Mouse (Mus musculus) fat pad, adult 2 months (tissue): ENCODE measurements at regions not wholly inside any gene's neighbourhood (a gene's known extent, or its start where the extent isn't known, plus 50 kb on each side); places are given as distances from the start of the nearest gene placed in this dataset.

ENCODE experiments used
- DNase-seq: peaks from one replicate; pipeline ENCODE4 v3.0.0-alpha.2; 2011; ENCODE audit warnings: low read depth, low spot score; ENCODE audit errors: extremely low read depth

DNA sequence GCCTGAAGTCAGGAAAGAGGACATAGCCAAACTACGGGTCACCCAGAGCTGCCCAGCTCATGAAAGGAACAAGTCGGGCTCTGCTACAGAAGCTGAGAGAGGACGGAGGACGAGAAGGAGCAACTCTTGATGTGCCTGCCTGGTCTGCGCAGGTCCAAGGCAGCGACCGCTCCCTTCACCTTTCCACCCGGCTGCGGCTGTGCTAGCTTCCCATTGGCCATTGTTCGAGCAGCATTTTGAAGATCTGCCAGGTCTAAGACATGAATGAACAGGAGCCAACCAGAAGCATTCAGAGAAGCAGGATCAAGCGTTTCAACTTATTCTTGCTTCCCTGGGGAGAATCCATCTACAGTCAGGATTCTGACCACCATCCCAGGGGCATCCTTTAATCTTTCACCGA, 113.3 kb upstream of the Wnt4 start:
- no peak for DNase-seq

DNA sequence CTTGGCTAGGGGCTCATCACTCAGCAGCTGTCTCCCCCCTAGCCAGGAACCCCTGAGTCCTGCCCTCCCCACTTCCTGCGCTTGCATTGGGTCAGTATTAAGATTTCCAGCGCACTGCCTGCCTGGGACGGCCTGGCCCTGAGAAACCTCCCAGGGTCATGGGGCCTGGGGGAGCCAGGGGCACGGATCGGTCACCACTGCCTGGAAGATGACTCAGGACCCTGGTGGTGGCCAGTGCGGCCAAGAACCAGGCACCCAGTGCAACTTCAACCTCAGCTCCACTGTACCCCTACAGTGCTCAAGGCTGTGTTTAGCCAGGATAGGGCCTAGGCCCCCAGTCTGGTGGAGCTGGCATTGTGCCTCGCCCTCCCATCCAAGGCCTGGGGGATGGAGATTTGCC, 111.9 kb upstream of the Zbtb40 start:
- no peak for DNase-seq

DNA sequence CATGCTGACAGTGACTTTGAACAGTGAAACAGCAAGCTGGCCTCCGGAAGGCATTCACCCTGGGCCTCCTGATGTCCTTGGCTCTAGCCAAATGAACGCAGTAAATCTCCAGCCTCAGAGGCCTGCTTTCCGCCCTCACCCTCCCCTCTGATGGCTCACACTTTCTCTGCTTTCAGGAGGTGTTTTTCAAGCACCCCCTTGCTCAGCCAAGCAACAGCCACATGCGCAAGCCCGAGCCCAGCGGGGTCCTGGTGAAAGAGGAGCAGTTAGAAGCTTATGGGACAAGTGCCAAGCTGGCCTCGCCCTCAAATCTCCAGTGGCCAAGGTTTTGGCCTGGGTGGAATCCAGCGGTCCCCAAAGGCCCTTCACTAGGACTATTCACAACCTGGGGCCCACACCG, 109.6 kb upstream of the Zbtb40 start:
- DNase-seq: no peak

- DNase-seq: no peak
Observed at GRCm38 (mm10) chr4:137156441-137157105, 108.0 kb upstream of the Zbtb40 start.

DNA sequence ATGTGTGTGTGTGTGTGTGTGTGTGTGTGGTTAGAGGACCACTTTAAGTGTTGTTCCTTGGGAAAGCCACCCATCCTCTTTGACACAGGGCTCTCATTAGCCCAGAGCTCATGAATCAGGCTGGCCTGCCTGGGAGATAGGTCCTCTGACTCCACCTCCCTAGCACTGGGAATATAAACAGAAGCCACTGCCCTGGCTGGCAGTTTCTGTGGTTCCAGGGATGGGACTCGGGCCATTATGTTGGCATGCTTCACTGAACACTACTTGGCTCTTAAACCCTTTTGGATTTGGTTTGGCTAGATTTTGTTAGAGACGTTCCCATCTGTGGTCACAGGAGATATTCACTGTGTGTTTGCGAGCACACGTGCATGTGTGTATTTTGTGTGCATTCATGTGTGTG, 100.2 kb upstream of the Zbtb40 start:
- no peak for DNase-seq

GRCm38 (mm10) chr4:137147795-137148194, 99.2 kb upstream of the Zbtb40 start:
- no peak for DNase-seq

- DNase-seq: no peak
Observed at GRCm38 (mm10) chr4:137146326-137146725, 97.7 kb upstream of the Zbtb40 start.

GRCm38 (mm10) chr4:137142316-137142715, 93.7 kb upstream of the Zbtb40 start:
- no peak for DNase-seq

DNA sequence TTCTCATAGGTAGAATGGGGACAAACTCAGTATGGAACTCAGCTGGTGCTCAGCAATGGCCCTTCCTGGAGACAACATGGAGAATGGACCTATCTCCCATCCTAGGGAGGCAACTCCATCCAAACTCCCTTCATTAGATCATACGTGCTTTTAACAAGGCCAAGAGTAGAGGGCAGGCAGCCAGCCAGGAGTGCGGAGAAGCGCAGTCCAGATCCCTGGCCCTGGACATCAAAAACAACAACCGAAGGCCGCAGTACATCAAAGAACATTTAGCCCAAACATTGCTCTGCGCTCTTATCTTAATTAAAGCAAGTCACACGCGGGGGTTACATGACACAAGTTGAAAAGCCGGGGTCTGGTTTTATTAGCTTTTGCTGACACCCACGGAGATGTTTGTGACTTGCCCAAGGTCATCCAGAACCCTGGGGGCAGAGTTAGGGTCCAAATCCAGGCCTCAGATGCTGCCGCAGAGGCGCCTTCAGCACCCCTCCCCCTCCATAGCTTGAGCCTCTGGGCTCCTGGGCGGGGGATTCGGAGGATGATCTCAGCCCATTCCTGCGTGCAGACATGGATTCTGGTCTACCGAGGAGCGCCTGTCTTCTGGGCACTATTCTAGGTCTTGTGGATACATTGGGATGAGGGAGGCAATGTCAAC, 90.6 kb upstream of the Zbtb40 start:
- no peak for DNase-seq

DNA sequence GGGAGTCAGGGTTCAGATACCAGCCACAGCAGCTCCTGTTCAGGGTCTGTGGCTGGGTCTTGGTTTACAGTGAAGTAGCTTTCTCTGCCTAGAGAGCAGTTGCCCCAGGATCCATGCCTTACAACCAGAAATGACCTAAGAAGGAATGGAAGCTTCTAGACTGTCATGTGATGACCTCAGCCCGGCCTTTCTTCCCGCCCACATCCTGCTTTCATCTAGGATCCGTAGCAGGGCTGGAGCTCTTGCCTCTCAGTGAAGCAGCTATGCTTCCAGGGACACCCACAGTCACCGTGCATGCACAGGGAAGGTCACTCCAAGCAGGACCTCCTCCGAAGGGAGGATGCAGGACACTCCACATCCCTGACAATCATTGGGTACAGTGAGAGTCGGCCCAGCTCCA, 89.5 kb upstream of the Zbtb40 start:
- DNase-seq: no peak

- DNase-seq: no peak
Observed at GRCm38 (mm10) chr4:137136313-137136712, 87.7 kb upstream of the Zbtb40 start.

DNA sequence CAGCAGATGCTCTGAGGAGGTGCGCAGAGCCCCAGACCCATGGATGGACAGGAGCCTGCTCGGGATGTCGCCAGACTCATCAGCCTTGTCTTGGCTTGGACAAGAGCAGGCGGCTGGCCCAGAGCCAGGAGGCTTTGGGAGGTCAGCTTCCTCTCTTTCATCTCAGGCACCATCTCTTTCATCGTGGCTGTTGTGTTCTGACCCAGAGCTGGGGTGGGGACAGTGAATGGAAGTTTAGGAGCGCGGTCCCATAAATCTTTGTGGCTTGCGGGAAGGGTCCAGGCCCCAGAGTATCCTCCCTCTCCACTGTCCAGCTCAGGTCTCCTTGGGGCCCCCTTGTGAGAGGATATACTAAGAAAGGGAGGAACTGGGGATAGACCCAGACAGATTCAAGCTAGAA, 87.2 kb upstream of the Zbtb40 start:
- DNase-seq: no peak

GRCm38 (mm10) chr4:137134553-137134952, 86.0 kb upstream of the Zbtb40 start:
- no peak for DNase-seq

GRCm38 (mm10) chr4:137133789-137134188, 85.2 kb upstream of the Zbtb40 start:
- no peak for DNase-seq

GRCm38 (mm10) chr4:137130619-137131212, 82.1 kb upstream of the Zbtb40 start:
- no peak for DNase-seq

DNA sequence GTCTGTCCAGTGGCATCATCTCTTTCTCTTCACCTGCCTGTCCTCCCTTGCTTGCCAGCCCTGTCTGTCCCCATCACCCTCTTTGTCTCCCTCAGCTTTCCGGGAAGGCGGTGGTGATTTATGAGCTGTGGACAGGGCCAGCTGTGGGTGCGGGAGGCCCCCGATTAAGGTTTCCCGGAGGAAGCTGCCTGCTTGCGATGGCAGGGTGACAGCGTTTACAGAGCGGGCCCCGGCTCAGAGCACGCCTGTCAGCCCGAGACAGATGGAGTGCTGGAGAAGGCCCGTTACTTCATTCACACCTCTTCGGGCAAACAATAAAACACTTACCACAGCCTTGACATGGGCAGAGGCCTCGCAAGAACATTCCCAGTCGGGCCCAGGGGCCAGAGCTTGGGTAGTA, 79.6 kb upstream of the Zbtb40 start:
- no peak for DNase-seq

- DNase-seq: no peak
Observed at GRCm38 (mm10) chr4:137121684-137122083, 73.1 kb upstream of the Zbtb40 start.

GRCm38 (mm10) chr4:137120597-137120996, 72.0 kb upstream of the Zbtb40 start:
- no peak for DNase-seq

DNA sequence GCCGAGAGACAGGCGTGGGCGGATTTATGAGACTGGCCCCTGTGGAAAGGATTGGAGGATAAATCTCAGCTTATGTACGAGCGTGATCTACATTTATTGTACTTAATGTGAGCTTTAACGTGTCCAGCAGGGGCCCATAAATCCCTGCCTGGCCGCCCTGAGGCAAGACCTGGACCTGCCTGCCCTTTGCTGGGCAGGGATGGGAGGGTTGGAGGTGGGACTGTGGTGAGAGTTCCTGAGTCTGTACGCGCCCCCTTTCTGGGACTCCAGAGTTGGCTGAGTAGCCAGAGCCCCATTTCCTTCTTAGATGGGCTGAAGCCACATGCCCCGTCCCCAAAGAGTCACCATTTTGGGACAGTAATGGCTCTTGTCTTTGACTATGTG, 69.7 kb upstream of the Zbtb40 start:
- DNase-seq: no peak

- DNase-seq: no peak
Observed at GRCm38 (mm10) chr4:137117471-137118331, 69.1 kb upstream of the Zbtb40 start.

GRCm38 (mm10) chr4:137115062-137115461, 66.5 kb upstream of the Zbtb40 start:
- no peak for DNase-seq

DNA sequence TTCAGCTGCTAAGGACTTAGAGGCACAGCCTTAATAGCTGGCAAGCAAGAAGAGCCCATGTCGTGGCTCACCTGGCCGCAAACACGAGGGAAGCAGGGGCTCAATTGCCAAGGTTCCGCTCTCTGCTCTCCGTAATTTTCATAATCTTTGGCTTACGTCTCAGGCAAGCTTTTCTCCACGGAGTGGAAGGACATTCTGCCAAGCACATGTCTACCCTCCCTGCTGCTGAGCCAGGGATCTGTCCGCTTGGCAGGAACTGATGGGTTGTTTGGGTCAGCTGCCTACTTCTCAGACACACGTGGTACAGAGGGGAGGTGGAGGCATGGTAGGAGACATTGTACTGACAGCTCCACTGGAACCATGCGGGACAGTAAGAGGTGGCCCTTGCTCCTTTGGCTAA, 61.7 kb upstream of the Zbtb40 start:
- no peak for DNase-seq
